Mouse (Mus musculus) kidney, postnatal 14 days (tissue): ENCODE results near the gene Tex2.
"Not testable (repeated sequence)": the region's sequence is repeated elsewhere in the genome, so short reads cannot be mapped to it uniquely, and the experiment has no call there.

Experiments
- DNase-seq: peaks from one replicate; pipeline ENCODE4 v3.0.0; 2022; ENCODE audit warnings: mixed read lengths

Tex2 gene

GRCm38 (mm10) chr11:106612961-106613637 is at the start of gene Tex2:
Gene Tex2, minus strand, starts transcription at chr11:106613423.
- peak; percentile 99 for DNase-seq

GRCm38 (mm10) chr11:106662634-106663407 is 49.6 kb upstream of the Tex2 start:
- DNase-seq, result no peak

GRCm38 (mm10) chr11:106660453-106661081 is 47.3 kb upstream of the Tex2 start:
- DNase-seq, result peak; percentile 60

GRCm38 (mm10) chr11:106659598-106660295 is 46.5 kb upstream of the Tex2 start:
- DNase-seq, result peak; percentile 82

- DNase-seq, result peak; percentile 89
These were observed 45.0 kb upstream of the Tex2 start for GRCm38 (mm10) chr11:106658051-106658880.

- not testable (repeated sequence) for DNase-seq
These were observed 43.8 kb upstream of the Tex2 start for GRCm38 (mm10) chr11:106656896-106657498.

GRCm38 (mm10) chr11:106648347-106648746 is 35.1 kb upstream of the Tex2 start:
- DNase-seq, result peak; percentile 75

- DNase-seq, result no peak
These were observed 29.9 kb upstream of the Tex2 start for GRCm38 (mm10) chr11:106642966-106643637.

- DNase-seq, result no peak
These were observed 28.4 kb upstream of the Tex2 start for GRCm38 (mm10) chr11:106641580-106641979.

GRCm38 (mm10) chr11:106640059-106640458 is 26.8 kb upstream of the Tex2 start:
- no peak for DNase-seq

GRCm38 (mm10) chr11:106639356-106639692 is 26.1 kb upstream of the Tex2 start:
- no peak for DNase-seq

- no peak for DNase-seq
These were observed 25.5 kb upstream of the Tex2 start for GRCm38 (mm10) chr11:106638551-106639355.

- no peak for DNase-seq
These were observed 24.5 kb upstream of the Tex2 start for GRCm38 (mm10) chr11:106637754-106638153.

- no peak for DNase-seq
These were observed 22.7 kb upstream of the Tex2 start for GRCm38 (mm10) chr11:106635946-106636345.

GRCm38 (mm10) chr11:106634175-106634574 is 21.0 kb upstream of the Tex2 start:
- not testable (repeated sequence) for DNase-seq

GRCm38 (mm10) chr11:106633456-106633855 is 20.2 kb upstream of the Tex2 start:
- no peak for DNase-seq

GRCm38 (mm10) chr11:106627692-106628091 is 14.5 kb upstream of the Tex2 start:
- peak; percentile 73 for DNase-seq

- no peak for DNase-seq
These were observed 12.4 kb upstream of the Tex2 start for GRCm38 (mm10) chr11:106625577-106625976.

GRCm38 (mm10) chr11:106623629-106624028 is 10.4 kb upstream of the Tex2 start:
- DNase-seq, result no peak

- no peak for DNase-seq
These were observed 8.8 kb upstream of the Tex2 start for GRCm38 (mm10) chr11:106622056-106622455.
